Mouse (Mus musculus) liver (tissue): ENCODE data around the gene St14.

Source experiments
- DNase-seq: peaks from one replicate; pipeline ENCODE4 v3.0.0-alpha.2; 2020; ENCODE audit warnings: mixed read lengths

Gene St14

DNA sequence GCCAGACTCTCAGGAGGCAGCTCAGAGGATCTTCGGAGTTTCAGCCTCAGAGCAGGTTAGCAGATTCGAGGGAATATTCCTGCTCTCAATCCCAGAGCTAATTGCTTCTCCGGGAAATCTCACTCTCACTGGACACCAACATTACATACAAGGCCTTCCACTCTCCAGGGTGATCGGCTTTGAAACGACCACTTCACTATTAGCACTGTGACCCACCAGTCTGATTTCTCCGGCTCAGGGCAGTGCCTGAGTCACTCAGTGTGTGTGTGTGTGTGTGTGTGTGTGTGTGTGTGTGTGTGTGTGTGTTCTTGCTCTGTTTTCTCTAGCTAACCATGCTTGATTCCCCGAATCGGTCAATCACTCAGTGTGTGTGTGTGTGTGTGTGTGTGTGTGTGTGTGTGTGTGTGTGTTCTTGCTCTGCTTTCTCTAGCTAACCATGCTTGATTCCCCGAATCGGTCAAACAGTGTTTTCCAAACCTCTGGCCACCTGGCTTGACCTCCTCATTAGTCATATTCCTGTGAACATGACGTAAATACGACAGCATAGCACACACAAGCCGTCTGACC, 9.1 kb downstream of the St14 start:
- no peak for DNase-seq

DNA sequence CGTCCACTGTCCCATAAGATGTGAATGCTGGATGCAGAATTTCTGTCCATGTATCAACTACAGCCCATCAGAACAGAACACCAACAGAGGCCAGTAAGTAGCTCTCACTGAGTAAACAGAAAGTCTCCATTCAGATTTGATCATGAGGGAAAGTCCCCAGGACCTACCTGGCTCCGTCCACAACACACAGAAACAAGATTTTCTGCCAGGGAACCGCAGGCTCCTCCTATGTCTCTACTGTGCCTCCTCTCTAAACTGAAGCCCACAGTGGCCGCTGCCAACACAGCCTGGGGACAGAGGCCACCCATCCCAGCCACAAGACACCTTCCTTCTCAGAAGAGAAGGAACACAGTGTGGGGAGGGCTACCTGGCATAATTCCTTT, 11.1 kb downstream of the St14 start:
- DNase-seq = no peak

DNA sequence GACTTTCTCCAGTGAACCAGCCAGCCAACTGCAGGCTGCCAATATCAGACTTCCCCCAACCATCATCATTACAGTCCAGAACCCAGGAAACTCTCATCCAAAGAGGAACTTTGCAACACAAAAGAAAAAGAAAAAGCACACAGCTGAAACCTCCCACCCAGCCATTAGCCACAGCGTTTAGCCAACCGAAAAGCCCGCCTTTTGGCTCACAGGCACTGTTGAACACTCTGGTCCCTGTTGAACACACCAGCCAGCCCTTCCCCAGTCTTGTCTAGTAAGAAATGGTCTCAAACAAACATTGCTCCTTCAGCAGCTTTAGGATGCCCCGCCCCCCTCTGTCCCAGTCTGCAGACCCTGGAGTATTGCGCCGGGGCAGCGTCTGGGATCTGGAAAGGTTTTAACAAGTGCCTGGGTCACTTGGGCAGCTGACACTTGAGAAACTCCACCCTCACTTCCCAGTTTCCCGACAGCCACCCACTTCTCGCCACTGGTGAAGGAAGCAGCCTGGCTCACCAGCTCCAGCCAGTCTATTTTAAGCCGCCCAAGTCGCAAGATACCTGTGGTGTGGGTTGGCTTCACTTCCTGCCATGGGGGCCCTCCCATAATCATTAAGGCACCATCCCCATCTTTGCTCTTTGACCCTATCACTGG, 11.6 kb downstream of the St14 start:
- DNase-seq = no peak

GRCm38 (mm10) chr9:31119405-31119804, 12.2 kb downstream of the St14 start:
- no peak for DNase-seq

GRCm38 (mm10) chr9:31118520-31119298, 12.9 kb downstream of the St14 start:
- DNase-seq = no peak

DNA sequence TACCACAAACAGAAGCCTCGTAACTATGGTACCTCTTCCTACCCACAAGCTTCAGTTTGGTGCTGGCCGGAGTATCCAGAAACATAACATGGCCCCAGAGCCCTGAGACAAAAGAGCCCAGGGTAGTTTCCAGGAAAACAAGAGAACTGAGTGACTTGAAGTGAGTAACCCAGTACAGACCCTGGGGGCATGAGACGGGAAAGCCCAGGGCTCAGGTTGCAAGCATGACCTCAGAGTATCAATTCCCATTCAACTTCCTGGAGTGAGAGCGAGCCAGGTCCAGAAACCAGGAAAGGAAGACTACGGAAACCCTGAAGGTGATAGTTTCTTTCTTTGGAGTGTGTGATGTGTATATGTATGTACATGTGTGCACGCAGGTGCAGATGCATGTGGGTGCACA, 14.2 kb downstream of the St14 start:
- no peak for DNase-seq

DNA sequence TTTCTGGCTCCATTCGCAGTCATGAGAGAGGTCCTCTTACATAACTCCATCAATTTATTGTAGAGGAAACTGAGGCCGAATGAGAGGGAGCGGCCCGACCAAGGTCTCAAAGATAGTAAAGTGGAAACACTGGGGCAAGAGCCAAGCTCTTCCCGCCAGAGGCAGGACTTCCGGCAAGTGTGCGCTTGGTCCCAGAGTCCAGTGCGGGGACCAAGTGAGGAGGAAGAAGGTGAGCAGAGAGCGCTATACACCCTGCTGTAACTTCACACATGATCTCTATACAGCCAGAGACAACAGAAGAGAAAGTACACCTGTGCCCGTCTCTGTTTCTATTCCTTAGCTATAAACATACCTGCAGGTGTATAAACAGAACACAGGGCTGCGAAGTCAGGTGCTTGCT, 14.6 kb downstream of the St14 start:
- DNase-seq = no peak

GRCm38 (mm10) chr9:31115586-31115985, 16.1 kb downstream of the St14 start:
- DNase-seq = no peak

GRCm38 (mm10) chr9:31108464-31108863, 23.2 kb downstream of the St14 start:
- no peak for DNase-seq

DNA sequence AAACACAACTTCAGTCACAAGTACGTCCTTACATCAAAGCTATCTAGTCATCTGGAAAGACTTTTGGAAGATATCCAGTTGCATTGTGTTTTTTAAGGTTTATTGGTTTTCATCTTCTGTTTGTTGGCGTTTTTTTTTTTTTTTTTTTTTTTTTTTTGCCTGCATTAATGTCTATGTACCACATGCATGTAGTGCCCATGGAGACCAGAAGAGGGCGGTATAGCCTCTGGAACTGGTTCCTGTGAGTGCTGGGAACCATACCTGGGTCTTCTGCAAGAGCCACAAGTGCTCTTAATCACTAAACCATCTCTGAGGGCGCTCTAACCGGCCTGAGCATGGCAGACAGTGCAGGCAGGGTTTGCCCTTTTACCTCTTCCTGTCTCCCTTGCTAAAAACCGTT, 33.5 kb downstream of the St14 start:
- no peak for DNase-seq

GRCm38 (mm10) chr9:31097088-31098082, 34.3 kb downstream of the St14 start:
- no peak for DNase-seq

- DNase-seq = no peak
Observed at GRCm38 (mm10) chr9:31092833-31093195, 38.8 kb downstream of the St14 start.

DNA sequence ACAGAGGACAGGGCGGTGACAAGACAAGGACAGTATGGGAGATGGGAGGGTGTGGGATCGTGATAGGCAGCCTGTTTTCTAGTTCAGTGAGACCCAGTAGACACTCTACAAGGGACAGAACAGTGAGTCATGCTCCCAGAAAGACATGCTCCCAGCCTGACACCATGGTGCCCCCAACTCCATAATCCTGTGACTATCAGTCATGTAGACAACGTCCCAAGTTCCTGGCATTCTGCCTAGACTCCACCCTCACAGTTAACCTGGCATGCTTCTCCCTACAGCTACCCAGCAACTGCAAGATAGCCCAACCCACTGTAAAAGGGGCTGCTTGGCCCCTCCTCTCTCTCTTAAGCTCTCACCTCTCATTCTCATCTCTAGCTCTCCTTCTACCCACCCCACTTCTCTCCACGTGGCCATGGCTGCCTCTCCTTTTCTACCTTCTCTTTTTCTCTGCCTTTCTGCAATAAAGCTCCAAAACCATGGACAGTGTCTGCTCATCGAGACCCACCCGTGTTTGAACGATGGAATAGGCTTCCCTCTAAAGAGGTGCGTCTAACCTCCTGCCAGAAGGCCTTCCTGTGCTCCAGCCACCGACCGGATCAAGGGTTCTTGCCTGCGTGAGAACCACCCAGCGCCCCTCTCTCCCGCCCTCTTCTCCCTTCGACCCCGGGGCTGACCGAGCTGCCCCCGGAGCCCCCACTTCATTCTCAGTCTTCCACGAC, 39.4 kb downstream of the St14 start:
- DNase-seq = no peak

GRCm38 (mm10) chr9:31091162-31091581, 40.5 kb downstream of the St14 start:
- no peak for DNase-seq

GRCm38 (mm10) chr9:31090081-31091023, 41.3 kb downstream of the St14 start:
- DNase-seq = no peak

DNA sequence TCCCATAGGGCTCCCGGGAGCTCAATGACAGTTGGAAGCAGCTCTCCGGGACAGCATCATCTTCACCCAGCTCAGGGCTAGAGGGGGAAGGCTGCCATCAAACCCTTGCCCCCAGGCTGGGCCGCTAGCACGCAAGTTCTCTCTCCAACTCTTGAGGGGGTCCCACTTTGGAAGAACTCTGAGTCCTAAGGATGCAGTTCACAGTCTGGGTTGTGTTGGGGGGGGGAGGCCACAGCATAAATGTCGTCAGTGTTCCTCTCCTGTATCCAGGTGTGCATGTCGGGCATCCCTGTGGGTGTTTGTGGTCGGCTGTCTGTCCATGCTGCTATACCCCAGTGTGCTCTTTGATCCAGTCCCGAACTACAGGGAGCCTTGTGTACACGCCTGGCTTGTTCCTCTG, 42.1 kb downstream of the St14 start:
- no peak for DNase-seq

DNA sequence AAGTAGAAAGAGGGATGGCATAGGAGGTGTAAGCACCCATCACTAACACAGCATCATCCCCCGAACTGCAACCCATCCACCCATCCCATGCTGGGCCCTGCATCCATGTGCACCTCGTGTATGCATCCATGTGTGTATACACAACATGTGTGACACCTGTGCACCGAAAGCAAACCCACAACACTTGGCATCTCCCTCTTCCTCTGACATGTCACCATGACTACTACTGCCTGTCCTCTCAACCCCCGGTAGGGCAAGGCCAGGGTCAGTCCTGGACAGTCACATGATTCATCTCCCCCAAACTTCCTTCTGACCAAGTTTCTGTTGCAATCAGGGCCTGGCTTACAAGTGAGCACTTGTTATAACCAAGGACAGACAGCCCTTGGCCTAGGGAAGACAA, 42.8 kb downstream of the St14 start:
- DNase-seq = no peak

DNA sequence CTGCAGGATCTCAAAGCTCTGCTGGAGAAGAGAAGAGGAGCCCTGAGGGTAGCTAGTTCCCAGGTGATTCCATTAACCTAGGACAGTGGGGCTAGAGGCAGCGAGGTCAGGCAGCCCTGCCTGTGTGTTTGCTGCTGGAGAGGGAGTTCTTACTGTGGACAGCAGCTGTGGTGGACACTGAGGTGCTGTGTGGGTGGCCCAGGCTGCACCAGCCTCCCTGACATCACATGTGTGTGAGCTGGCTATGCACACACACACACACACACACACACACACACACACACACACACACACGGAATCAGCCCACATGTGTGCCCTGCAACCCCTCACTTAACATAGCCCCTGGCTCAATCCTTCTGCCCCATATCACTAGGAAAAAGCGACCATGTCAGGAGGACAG, 43.5 kb downstream of the St14 start:
- no peak for DNase-seq

DNA sequence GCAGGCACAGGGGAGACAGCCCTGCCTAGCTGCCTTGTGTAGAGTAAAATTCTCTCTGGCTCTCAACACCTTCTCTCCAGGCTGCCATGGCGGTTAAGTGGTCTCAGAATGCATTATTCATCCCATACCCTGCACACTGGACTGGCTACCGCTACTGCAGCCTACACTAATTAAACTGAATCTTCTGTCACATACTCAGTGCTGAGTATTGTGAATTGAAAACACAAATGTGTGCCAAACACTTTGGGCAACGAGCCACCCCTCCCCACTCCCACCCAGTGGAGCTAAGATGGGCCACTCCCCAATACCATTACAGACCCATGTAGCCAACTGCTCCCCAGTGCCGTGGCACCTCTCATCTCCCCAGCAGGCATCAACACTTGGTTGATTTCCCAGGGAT, 44.2 kb downstream of the St14 start:
- no peak for DNase-seq

GRCm38 (mm10) chr9:31086754-31087145, 44.9 kb downstream of the St14 start:
- DNase-seq = no peak

DNA sequence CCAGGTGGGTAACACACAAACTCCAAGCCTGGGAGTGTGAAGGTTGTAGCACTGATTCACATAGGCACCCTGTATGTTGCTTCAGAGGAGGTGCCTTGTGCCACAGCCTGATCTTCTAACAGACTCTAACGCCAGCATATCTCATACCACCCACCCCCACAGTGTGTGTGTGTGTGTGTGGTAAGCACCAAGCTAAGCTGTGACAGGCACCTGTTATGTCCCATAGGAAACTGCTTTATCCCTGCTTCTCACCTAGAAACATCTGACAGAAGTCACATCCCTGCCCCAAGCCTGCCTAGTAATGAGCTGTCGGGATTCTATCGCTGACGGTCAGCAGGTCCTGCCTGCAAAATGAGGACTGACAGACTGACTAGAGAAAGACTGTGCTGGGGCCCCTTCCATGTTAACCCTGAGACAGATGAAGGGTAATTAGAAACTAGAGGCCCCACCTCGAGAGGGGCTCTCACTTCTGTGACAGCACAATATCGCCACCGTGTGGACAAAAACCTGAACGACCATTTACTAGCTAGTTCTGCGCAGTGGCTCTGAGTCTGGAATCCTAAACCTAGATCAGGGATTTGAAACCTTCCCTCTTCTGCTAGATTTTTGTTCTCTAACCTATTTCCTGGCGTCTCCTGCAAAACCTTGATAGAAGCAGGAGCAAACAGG, 45.4 kb downstream of the St14 start:
- DNase-seq = peak; percentile 72
